Mouse (Mus musculus): ENCODE measurements around the gene Kat14.

The Kat14 gene

GRCm38 (mm10) chr2:144452364-144453008 lies 83.7 kb downstream of the Kat14 start:
- DNase-seq (ENCODE audit: low read depth, low spot score) = peak; percentile 47

All from WW6 (cell line).